Mouse (Mus musculus) left cerebral cortex, postnatal 10 days (tissue): ENCODE data around the gene Myo18a. TPM values are rescaled to one million over a fixed set of nuclear protein-coding genes. Genes with fewer than 3 reads are reported as not detected.
A peak's percentile ranks its signal among the peaks of the same experiment; 100 is the strongest.
"Not testable (repeated sequence)": the region's sequence is repeated elsewhere in the genome, so short reads cannot be mapped to it uniquely, and the experiment has no call there.

ENCODE experiments used
- DNase-seq, 2 experiments: peaks; one replicate each; pipeline ENCODE4 v3.0.0; 2021 to 2022; ENCODE audit warnings: low spot score in 2 of 2, mixed read lengths in 1 of 2; ENCODE audit errors: extremely low spot score in 1 of 2
- intact Hi-C: fragments of 180-260 bp; cut with DNase I; formaldehyde crosslinking; loops from one replicate; pipeline ENCODE4 v1.15.1; 2025
- total RNA-seq, 2 experiments: library from RNA; stranded (reverse); gene quantifications; 2 replicates each; pipeline ENCODE4 v1.2.3; 2021

Gene Myo18a
- total RNA-seq: 100 to 1,000 TPM; 135 to 137 TPM

DNA sequence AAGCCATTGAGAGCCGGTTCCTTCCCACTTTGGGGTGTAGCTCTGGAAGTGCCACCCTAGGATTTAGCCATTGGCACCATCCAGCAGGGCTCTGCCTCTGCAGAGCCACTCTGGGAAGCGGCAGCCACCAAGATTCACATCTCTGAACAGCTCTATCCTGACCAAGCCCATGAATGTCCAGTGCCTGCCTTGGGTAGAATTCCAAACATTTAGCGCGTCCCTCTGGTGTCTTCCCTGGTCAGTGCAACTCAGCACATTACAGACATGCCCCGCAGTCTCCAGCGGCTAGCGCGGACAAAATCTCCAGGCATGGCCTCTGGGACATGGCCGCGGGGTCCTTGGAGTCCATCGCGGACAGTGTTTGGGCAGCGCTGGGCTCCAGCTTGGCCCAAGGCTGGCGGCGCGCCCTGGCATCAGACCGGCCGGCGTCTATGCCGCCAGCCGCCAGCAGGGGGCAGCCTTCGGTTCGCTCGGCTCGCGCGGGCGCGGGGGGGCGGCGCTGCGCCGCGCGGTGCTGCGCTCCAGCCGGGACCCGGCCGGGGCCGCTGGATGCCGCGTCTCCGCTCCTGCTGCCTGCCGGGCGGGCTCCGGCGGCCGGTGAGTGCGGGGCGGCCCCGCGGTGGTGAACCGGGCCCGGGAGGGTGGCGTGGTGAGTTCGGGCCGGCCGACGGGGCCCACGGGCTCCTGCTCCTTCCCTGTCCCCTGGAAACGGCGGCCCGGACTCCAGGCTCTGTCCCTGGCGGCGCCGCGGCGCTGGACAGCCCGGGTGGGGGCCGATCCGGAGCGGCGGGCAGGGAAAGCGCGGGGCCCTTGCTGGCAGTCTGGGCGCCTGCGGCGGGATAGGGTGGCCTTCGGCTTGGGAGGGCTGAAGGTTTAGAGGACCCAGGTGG, at the start of gene Myo18a:
Gene Myo18a, plus strand, starts transcription at position 464 of the 890 bp plus-strand sequence.
- intact Hi-C loops: no loop called here

DNA sequence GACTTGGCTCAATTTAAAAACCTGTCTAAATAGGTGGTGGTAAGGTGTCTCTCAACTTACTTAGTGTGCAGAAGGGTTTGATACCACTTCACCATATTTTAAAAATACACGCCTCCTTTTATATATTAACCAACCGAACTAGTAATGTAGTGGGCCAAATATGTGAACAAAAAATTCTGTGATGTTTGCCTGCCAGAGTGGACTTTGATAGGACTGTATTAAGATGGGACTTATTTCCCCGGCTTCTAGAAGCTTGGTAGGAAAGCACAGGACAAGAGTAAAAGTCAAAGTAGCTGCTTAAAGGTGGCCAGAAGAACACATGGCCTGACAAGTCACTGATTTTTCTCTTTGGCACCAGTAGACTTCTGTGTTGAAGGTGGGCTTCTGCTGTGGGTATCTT, 49.3 kb upstream of the Myo18a start:
- no peak for DNase-seq
- intact Hi-C loops: no loop called here

More for the DNA sequence above, at the start of gene Myo18a:
- DNase-seq: peak; percentile 52 to 89

DNA sequence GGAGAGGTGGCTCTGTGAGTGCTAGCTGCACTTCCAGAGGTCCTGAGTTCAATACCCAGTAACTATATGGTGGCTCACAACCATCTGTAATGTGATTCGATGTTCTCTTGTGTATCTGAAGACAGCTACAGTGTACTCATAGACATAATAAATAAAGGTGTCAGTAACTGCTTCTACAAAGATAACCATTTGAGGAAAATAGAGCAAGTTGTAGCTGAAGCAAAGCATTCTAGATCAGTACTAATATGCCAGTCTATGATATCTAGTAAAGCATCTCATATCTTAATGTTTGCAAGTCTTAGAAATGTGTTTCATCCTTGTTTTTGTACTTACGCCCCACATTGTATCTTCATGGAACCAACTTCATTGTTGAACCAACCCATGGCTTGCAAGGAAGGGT, 44.0 kb upstream of the Myo18a start:
- no peak for DNase-seq
- intact Hi-C loops: no loop called here

DNA sequence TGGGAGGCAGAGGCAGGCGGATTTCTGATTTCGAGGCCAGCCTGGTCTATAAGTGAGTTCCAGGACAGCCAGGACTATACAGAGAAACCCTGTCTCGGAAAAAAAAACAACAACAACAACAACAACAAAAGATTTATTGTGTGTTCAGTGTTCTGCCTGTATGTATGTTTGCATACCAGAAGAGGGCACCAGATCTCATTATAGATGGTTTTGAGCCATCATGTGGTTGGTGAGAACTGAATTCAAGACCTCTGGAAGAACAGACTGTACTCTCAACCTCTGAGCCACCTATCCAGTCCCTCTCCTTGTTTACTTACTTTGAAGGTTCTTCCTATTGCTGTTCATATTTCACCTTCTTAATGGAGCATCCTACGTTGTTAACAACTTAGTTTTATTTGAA, 41.7 kb upstream of the Myo18a start:
- intact Hi-C loops: no loop called here
- no peak for DNase-seq

DNA sequence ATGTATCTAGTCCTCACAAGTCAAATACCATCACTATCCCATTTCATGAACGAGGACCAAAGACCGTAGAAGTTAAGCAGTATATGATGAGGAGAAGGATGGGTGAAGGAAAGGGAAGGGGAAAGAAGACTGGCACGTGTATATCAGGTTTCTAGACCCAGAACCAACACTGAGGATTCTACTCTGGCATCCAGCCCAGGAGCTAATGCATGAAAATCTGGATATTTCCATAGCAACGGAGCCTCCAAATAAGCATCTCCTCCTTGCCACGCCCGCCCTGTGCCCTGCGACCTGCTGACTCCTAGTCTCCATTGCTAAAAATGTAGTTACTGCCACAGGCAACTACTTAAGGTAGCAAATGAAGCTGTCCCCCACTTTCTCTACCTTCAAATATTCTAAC, 38.3 kb upstream of the Myo18a start:
- DNase-seq: peak; percentile 29 to 34
- intact Hi-C loops: no loop called here

DNA sequence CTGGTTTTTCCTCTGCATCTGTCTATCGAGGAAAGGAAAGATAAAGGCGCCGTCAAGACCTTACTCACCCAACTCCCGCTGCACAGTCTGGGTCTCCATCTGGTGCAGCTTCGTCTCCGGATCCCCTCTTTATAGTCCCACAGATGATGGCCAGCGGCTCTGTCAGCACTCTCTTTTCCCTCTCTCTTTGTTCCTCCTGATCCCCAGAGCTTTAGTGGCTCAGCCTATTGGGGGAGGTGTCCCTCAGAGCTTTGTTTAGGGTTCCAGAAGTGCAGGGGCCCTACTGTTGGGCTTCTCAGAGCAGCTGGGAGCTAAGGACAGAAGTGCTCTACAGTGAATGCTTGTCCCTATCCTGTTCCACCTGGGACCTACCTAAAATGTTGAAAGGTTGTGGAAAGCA, 37.9 kb upstream of the Myo18a start, which contains the start of gene Cryba1:
Gene Cryba1, minus strand, starts transcription at position 101 of the 400 bp plus-strand sequence.
- intact Hi-C loops: no loop called here
- DNase-seq: no peak

DNA sequence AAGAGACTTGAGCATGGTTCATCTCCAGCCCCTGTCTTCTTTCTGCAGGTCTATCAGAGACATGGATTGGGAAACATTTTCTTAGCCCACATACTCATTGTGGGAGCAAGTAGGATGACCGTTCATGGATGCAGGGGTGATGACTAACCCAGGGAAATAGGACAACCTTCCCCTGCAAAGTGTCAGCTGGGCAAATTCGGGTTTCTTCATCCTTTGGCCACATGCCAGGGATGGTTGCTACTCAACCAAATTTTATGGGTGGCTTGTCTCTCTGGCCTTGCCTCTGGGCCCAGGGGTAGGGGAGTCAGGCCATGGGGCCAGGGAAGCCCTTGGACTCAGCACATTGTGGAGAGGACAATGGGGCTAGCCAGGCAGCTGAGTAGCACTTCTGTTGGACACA, 34.5 kb upstream of the Myo18a start:
- intact Hi-C loops: no loop called here
- DNase-seq: no peak

DNA sequence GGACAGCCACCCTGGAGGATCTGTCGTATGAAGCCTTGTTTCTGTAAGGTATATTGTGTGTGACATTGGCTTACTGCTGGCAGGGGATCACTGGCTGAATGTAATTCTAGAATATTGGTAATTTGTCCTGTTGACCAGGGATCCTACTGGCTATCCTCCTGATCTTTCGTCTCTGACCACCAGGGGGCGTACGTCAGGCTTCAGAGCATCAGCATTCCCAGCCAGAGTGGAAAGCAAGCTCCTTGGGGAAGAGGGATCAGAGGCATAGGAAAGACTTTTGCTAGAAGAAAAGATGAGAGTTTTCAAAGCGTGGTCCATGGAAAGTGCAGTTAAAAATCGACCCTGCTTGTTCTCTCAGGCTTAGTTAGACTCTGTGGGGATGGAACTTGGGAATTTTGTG, 25.8 kb upstream of the Myo18a start:
- peak; percentile 77 to 84 for DNase-seq
- intact Hi-C loops: no loop called here

DNA sequence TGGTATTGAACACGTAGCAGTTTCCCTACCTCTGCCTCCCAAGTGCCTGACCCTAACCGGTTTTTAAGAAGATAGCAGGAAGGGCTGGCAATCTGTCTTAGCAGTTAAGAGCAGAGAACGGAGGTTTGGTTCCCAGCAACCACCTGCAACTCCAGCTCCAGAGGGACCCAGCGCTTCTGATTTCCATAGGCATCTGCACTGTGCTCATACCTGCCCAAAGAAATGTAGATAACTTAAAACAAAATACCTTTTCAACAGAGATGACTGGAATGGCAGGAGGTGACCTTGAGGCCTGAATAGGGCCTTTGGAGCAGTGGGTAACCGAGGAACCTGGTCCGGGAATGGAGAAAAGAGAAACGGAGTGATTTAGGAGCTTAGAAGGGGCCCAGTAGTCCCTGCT, 24.5 kb upstream of the Myo18a start:
- intact Hi-C loops: no loop called here
- no peak for DNase-seq

DNA sequence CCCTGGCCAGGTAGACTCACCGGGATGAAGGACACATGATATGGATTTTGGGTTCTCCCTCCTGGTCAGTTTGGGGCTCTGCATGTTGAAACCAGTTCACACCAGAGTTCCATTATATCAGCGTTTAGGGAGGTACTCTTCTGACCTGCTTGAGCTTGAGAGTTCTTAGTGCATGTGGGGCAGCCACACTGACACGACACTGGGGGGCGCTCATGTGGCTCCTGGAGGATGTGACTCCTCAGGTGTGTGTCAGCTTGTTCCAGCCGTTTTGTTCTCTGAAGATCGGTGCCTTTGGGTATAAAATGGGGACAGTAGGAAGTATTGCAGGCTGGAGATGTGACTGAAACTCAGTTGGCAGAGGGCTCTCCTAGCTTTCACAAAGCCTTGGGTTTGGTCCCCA, 19.1 kb upstream of the Myo18a start:
- DNase-seq: peak in 1 of 2 experiments; percentile 43
- intact Hi-C loops: loop anchor here (5.0 kb wide), 1 partner anchor 73 kb away; no protein-coding TSS in a partner anchor

DNA sequence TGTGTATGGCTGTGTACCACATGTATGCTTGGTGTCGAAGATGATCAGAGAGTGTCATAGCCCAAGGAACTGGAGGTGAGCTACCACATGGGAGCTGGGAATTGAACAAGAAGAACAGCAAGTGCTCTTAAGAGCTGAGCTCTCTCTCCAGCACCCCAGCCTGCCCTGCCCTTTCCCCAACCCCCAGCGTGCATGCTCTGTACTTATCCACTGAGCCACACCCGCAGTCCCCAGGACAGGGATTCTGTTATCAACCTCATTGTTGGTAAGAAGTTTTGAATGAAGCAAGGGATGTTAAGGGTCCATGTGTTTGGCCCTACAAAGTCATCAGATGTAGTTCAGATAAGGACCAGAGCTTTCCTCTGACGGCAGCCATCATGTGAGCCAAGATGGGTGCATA, 16.4 kb upstream of the Myo18a start:
- intact Hi-C loops: no loop called here
- no peak for DNase-seq

DNA sequence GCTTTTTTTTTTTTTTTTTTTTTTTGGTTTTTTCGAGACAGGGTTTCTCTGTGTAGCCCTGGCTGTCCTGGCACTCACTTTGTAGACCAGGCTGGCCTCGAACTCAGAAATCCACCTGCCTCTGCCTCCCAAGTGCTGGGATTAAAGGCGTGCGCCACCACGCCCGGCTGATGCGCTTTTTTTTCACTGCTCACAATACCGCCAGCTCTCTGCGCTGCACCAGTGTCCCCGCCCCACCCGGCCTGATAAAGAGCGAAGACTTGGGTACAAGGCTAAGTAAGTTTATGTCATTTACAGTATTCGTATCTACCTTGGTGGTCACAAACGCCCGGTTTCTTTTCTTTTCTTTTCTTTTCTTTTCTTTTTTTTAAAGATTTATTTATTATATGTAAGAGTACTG, 15.9 kb upstream of the Myo18a start:
- intact Hi-C loops, DNase-seq: not testable (repeated sequence)

DNA sequence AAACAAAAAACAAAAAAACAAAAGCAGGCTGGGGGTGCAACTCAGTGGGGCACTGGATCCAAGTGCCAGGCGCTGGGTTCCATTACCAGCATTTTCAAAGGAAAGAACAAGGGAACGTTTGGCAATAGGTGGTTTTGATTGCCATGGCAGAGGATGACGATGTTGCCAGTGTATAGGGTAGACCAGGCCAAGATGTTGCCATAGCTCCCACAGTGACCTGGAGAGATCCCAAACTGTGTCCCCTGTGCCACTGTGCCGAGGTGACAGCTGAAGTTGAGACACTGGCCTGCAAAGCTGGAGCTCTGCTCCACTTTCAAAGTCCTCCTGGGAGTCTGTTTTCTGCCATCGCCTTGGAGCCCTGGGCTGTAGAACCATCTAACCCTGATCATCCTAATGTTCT, 14.1 kb upstream of the Myo18a start:
- no peak for DNase-seq
- intact Hi-C loops: no loop called here

DNA sequence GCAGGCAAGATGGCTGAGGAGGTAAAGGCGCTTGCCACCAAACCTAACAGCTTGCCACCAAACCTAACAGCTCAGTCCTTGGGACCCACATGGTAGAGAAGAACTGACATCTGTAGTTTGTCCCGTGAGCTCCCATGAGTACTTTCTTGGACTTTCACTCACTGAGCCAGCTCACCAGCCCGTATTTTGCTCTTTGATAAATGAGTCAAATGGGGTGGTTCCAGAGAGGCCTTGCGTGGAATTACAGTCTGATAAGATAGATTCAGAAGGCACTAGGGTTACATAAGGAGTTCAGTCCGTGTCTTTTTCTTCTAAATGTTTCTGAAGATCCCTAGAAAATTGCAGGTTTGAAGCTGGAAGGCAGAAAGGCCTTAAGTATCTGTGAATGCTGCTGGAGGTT, 10.5 kb upstream of the Myo18a start:
- intact Hi-C loops: no loop called here
- DNase-seq: no peak

DNA sequence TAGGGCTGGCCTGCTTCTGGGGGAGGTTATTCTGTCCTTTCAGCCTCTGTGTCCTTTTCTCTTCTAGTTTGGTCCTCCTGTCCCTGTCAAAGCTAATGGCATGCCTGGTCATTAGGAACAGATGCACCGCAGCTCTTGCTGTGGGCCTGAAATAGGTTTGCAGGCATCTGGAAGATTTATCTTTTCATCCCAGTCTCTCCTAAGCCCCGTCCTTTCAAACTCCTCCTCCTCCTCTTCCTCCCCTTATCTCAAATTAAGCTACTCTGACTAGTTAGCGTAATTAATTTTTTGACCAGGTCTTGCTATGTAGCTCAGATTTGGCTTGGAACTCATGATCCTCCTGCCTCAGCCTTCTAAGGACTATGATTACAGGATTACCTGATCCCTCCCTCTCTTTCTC, 9.6 kb upstream of the Myo18a start:
- intact Hi-C loops: no loop called here
- DNase-seq: no peak

DNA sequence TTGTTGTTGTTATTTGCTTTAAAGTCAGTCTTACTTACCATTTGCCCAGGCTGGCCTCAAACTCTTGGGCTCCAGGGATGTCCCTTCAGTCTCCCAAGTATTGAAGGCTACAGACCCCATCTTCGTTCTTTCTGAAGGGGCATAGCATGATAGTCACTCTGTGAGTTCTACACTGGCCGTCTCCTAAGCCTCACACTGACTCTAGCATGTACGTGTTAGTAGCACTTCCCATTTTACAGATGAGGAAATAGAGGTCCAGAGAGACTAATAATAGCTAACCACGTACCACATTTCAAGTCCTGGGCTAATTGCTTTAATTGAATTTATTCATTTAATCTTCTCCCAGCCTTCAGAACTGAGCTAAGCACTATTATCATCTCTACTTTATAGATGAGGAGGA, 3.0 kb upstream of the Myo18a start:
- intact Hi-C loops: no loop called here
- no peak for DNase-seq

DNA sequence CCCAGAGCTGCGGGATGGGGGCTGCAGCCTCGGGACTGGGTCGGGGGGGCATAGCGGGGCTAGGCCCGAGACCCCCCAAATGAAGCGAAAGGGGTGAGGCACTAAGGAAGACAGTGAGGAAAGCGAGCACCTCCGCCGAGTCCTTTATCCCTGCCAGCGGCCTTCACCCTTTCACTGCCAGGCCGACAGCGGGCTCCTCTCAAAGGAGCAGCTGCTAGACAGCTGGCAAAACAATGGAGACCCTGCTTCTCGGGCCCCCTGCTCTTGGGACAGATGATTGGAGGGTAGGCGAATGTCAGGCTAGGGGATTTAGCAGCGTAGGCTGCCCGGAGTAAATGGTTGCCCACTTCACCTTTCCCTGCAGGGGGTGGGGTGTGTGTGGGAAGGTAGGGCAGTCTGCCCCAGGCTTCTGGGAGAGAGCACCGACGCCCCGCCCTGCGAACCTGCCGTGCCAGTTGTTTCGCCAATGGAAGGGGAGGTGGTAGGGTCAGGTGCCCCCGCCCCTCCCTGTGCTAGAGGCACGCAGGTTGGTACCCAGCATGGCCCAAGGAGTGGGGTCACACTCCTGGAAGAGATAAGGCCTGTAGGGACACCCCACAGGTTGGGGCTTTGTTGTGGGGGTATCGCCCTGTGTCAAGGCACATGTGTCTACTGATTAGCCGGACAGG, 761 bp downstream of the Myo18a start:
- intact Hi-C loops: loop anchor here (2.0 kb wide), 1 partner anchor 29 kb away; no protein-coding TSS in a partner anchor
- DNase-seq: peak in 1 of 2 experiments; percentile 69

DNA sequence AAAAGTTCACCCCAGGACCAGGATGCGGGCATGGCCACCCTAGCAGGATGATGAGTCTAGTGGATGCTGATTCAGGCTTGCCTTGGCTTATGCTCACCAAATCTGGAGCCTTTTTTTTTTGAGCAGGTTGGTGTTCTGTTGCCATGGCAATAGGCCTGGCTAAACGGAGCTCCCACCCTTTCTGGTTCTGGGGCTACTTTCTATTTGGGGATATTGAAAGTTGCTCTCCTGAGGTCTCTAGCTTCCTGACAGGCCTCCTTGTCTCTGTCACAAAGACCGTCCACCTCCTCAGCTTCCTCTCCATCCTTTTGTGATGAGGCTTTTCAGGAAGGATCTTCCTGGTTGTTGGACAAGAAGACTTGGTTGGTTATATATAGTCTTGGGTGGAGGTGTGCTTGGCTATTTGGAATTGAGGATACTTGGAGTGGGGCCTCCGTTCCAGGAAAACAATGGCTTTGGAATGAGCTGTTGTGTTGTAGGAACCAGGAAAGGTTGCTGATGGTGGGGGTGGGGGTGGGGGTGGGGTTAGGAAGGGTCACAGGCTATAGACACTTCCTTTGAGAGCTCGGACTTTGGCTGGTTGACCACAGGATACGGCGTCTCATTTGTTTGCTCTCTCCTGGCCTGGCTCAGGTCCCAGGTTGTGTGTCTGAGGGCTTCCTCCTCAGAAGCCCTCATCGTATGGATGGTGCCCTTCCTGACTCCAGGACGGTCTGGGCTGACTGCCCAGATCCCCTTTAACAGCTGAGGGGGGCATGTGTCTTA, 1.8 kb downstream of the Myo18a start:
- peak in 1 of 2 experiments; percentile 62 for DNase-seq
- intact Hi-C loops: loop anchor here (2.0 kb wide), 1 partner anchor 28 kb away; no protein-coding TSS in a partner anchor

DNA sequence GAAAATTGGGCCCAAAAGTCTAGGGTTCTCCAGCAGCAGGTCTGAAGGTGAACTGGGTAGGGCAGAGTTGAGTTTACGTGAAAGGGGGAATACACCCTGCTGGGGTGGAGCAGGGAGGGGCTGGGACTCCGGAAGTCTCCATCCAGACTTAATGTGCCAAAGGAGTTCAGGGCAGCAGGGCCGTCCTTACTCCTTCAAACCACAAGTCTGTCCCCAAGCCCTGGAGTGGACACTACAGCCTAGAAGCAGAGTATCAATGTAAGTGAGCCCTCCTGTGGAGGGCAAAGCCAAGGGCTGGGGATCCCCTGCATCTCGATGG, 2.4 kb downstream of the Myo18a start:
- intact Hi-C loops: loop anchor here (2.0 kb wide), 1 partner anchor 27 kb away; no protein-coding TSS in a partner anchor
- DNase-seq: no peak
